Mouse (Mus musculus): ENCODE measurements at regions not wholly inside any gene's neighbourhood (a gene's known extent, or its start where the extent isn't known, plus 50 kb on each side); places are given as distances from the start of the nearest gene placed in this dataset.

DNA sequence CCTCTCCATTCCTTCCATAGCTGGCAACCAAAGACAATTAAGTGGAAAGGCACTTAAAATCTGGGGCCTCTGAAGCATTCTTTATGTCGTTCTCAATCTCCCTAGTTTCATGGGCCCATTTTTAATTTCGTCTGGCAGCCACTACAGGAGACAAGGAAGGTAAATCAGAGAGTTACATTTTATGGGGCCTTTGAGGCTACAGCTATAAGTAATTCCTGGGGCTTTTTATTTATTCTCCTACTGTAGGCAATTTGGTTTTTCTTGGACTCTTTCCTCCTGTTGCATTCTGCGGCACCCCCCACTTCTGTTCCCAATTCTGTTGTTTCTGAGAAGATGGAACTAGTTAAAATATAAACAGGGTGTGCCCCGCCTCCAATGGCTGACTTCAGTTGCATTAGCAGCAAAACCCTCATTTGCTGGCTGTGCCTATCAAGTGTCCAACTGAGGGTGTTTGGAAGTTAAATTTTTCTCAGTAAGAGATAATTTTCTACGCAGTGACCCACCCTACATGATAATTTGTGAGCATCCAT, 622.7 kb downstream of the Pdcd6ip start:
- DNase-seq (ENCODE audit: low spot score): no peak

DNA sequence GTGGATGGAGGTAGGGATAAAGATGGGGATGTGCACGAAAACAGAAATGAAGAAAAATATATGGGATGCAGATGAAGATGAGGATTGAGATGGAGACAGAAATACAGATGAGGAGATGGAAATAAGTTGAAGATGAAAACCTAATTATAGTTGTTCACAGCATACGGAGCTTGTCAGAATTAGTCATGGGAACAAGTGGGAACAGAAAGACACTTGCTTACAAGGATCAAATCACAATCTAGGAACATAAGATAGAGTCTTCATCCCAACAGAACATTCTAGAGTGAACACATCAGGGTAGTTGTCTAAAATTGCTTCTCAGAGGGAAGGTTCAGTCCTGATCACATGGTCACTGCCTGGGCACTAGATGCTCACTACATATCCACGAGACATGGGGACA, 633.2 kb downstream of the Pdcd6ip start:
- DNase-seq (ENCODE audit: low spot score): no peak

- DNase-seq (ENCODE audit: low spot score): no peak
These were observed 650.6 kb downstream of the Pdcd6ip start for GRCm38 (mm10) chr9:113057415-113057814.

- no peak for DNase-seq (ENCODE audit: low spot score)
These were observed 663.4 kb downstream of the Pdcd6ip start for GRCm38 (mm10) chr9:113044556-113045178.

- DNase-seq (ENCODE audit: low spot score): no peak
These were observed 667.2 kb downstream of the Pdcd6ip start for GRCm38 (mm10) chr9:113040885-113041284.

DNA sequence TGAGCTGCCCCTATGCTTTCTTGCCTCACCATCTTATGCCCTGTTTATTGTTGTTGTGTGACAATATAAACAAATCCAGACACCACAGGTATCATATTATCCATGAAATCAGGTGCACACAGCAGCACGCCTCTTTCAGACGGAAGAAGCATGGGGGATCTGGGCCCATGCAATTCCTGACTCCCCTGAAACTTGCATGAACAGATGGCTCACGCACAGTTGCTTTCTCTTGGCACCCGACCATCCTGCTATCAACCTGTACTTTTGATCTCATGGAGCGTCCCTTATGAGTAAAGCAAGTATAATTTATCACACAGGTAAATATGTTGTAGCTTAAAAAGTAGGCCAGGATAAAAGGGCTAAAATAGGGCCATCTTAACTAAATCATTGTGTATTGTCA, 674.1 kb downstream of the Pdcd6ip start:
- no peak for DNase-seq (ENCODE audit: low spot score)

- no peak for DNase-seq (ENCODE audit: low spot score)
These were observed 679.0 kb downstream of the Pdcd6ip start for GRCm38 (mm10) chr9:113029091-113029490.

- DNase-seq (ENCODE audit: low spot score): no peak
These were observed 681.2 kb downstream of the Pdcd6ip start for GRCm38 (mm10) chr9:113026904-113027193.

GRCm38 (mm10) chr9:113026096-113026903, 681.8 kb downstream of the Pdcd6ip start:
- no peak for DNase-seq (ENCODE audit: low spot score)

GRCm38 (mm10) chr9:113021866-113022645, 686.0 kb downstream of the Pdcd6ip start:
- DNase-seq (ENCODE audit: low spot score): no peak

- DNase-seq (ENCODE audit: low spot score): no peak
These were observed 688.5 kb downstream of the Pdcd6ip start for GRCm38 (mm10) chr9:113019576-113019975.

GRCm38 (mm10) chr9:113008106-113008505, 700.0 kb downstream of the Pdcd6ip start:
- DNase-seq (ENCODE audit: low spot score): no peak

DNA sequence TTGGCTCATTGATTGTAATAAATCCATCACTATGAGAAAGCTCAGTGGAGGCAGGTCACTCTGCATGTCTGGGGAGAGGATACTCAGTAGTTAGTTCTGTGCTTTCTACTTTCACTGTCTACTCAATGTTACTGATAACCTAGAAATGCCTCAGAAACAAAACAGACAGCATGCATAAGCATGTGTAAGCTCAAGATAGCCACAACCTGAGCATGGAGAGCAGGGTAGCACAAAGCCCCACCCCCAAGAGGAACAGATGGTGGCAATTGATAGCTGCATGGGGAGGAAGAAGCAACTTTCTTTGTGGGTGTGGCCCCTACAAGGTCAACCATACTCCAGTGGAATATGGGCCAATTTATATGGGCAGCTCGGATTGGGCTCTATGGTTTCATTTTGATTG, 711.9 kb downstream of the Pdcd6ip start:
- DNase-seq (ENCODE audit: low spot score): no peak

GRCm38 (mm10) chr9:112994774-112995173, 713.3 kb downstream of the Pdcd6ip start:
- no peak for DNase-seq (ENCODE audit: low spot score)

DNA sequence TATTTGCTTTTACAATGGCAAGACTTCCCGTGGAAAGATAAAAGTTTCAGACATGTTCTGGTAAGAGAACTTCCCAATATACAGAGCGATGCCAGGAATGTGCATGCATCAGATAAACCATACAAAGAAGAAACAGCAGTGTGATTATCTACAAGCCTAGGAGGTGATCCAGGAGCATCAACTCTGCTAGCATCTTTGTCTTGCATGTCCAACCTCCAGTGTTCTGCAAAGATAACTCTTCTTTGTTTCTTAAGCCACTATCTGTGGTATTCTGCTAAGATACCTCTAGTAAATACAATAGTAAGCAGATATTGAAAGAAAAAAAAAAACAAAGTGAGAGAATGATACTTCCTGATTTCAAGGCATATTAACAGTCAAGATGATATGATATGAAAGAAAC, 714.4 kb downstream of the Pdcd6ip start:
- DNase-seq (ENCODE audit: low spot score): no peak

DNA sequence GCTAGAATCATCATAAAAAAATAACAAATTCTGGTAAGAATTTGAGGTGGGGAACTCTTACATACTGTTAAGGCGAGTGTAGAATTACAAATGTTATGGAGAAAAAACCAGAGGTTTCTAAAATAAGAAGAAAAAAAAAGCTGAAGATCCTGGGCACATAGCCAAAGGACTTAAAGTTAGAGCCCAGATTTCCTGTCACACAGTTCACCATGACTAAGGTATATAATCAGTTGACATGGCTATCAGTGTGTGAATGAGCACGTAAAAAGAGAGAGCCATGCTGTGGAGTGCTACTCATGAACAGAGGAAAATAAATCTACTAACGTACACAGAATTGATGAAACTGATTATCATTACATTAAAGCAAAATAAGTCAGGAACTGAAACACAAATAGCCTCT, 715.1 kb downstream of the Pdcd6ip start:
- DNase-seq (ENCODE audit: low spot score): no peak

DNA sequence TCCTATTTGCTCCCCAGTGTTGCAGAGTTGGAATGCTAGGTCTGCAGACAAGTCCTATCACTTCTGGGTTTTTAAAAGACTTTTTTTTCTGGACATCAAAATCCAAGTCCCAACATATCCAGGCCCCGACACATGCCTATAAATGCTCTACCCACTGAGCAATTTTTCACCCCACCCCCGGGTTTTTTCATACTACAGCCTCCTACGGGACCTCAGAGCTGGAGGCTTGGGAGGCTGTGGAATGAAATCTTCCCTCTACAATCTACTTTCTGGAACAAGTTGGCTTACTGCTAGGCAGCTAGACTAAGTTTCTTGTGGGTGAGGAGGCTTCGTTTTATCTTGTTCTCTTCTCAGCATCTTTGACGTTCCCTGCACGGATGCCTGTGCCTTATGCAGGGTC, 724.7 kb downstream of the Pdcd6ip start:
- no peak for DNase-seq (ENCODE audit: low spot score)

DNA sequence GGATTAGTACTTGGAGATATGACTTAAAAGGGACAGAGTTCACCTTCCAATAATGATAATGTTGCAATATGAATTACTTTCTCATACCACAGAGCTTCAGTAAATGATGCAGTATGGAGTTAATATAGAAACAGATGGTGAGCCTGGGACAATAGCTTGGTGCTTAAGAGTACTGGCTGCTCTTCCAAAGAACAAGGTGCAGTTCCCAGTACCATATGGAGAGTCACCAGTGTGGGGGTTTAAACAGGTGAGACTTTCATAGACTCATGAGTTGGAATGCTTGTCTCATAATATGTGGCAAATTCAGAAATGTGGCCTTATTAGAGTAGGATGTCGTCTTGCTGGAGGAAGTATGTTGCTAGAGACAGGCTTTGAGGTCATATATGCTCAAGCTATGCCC, 715.8 kb upstream of the Arpp21 start:
- DNase-seq (ENCODE audit: low spot score): no peak

DNA sequence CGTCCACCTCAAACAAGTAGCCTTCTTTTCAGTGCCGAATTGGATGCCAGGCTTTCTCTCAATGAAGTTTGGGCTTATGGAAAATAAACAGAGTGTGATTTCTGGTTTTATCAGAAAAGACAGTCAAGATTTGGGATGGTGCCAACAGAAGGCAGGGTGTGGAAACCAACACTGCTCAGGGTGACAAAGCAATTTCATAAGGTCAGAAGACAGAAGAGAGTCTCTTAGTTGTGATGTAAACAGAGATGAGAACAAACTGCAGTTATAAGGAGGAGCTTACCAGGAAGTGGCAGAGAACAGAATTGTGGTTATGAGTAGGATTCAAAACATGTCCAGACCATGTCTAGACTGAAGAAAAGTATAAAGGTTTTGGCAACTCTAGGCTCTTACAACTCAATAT, 714.3 kb upstream of the Arpp21 start:
- DNase-seq (ENCODE audit: low spot score): no peak

GRCm38 (mm10) chr9:112938781-112939180, 703.0 kb upstream of the Arpp21 start:
- DNase-seq (ENCODE audit: low spot score): no peak

DNA sequence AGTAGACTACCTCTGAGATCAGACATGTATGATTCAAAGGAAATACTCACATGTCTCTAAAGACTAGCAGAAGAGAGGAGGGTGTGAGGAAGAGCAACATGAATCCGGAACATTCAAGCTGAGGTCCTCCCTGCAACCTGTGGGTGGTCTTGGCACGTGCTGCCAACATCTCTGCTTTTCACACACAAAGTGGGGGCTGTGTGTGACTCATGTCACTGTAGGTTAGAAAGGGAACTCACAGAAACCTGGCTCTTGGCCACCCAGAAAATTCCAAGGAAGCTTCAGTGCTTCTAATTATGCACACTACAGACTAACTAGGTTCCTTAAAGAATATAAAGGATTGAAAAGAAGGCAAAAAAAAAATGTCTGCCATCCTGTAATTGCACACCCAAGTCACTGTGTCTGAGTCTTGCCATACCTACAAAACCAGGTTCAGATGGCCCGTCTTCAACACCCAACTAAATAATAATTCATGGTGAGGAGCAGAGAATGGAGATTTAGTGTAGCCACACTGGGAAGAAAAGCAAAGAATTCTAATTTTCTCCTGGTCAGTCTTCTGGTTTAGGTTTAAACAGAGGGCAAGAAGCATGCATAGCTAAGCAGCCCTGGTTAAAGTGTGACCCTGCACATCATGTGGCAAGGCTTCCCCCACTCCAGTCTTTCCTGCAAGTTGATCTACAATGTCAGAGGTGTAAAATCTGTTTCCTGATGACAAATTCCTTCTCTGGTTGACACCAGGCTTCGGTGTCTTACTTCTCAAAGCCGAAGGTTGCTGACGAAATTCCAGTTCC, 673.8 kb upstream of the Arpp21 start:
- DNase-seq (ENCODE audit: low spot score): no peak

DNA sequence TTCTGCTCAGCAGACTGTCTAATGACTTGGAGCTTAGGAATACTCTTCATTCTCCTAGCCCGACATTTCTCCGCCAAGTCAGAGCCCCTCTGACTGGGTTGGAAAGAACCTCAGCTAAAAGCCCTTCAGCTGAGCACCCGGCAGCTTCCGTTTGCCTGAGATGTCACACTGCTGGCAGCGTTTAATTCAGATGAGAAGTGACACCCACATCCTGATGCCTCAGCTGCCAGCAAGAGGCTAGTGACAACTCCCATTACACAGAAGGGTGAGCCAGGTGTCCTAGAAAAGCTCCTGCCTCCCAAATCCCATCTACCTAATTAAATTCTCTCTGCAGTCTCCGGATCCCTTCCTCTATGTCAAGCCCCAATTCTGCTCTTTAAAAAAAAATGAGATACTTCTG, 670.2 kb upstream of the Arpp21 start:
- DNase-seq (ENCODE audit: low spot score): no peak
